Mouse (Mus musculus) G1E (cell line): Measurements from ENCODE around the gene Sap18b.

Experiments used
- CTCF ChIP-seq: IDR thresholded peaks from 2 replicates; pipeline ENCODE4 v1.5.1; 2012; ENCODE audit warnings: low read depth, low read length, inconsistent platforms, mixed read lengths
- POLR2AphosphoS5 ChIP-seq: IDR thresholded peaks from 2 replicates; pipeline ENCODE4 v1.6.1; 2012; ENCODE audit warnings: low read depth, low read length, inconsistent platforms; ENCODE audit not compliant: insufficient replicate concordance

- TF ChIP-seq CTCF, result no peak
- no peak for TF ChIP-seq POLR2AphosphoS5
Measured at GRCm38 (mm10) chr8:95839289-95839688, 14.1 kb downstream of the Sap18b start.
